Mouse (Mus musculus) granulocyte monocyte progenitor cell, adult 5-6 weeks (primary cell): ENCODE results near the gene Gp2. TPM values are rescaled to one million over a fixed set of nuclear protein-coding genes. Genes with fewer than 3 reads are reported as not detected.

ENCODE experiments used
- ATAC-seq: replicated peaks from 2 replicates; pipeline ENCODE4 v1.8.0; 2016; ENCODE audit warnings: mild to moderate bottlenecking, moderate TSS enrichment, inconsistent platforms; ENCODE audit not compliant: poor library complexity, severe bottlenecking
- total RNA-seq, 2 experiments: library from RNA; stranded (forward) in 1 of 2; stranded (reverse) in 1 of 2; fragments of 200-712, 200-1000 nt in 1 of 2; fragments of >200 nt in 1 of 2; fragmentation: Nextera tagmentation in 1 of 2; gene quantifications; 2 replicates each; pipeline ENCODE4 v1.2.3; 2014 to 2017

The Gp2 gene
- total RNA-seq (2014; fragmentation: Nextera tagmentation) (not detected in 2 replicates), total RNA-seq (2017) (not detected in 2 replicates)

DNA sequence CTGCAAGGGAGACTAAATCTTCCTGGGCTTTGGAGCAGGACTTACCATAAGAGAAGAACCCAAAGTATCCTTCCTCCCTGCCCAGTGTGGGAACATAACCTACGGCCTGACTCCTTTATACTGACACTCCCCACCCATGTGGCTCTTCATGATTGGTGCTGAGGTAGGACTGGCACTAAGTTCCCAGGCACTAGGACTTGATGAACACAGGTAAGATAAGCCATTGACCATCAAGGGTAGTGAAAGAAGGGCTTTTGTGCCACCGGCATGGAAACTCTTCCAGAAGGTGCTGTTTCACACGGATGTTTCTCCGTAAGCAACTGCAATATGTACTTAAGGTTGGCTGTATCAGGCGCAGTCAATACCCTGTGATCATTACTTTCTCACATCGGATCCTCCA is at the start of gene Gp2:
Gp2 (minus strand) TSS at position 101 of the 400 bp plus-strand sequence.
- no peak for ATAC-seq

- no peak for ATAC-seq
Measured at GRCm38 (mm10) chr7:119490041-119490780, 31.1 kb upstream of the Gp2 start.

DNA sequence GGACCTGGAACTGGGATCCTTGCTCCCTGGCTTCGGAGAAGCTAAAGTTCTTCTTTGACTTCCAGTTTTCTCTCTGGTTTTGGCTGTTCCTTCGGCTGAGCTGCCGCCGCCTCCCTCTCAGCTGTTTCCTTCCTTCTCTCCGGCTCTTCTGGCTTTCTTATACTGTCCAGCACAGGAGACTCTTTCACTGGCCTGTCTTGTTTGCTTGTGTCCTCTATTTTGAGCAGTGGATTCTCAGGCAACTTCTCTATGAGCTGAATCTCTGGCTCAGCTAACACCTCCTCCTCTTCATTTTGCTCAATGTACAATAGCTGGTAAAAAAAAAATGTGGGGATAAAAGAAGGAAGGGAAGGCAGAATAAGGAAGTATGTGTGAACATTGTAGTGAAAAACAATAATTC is 27.6 kb upstream of the Gp2 start:
- no peak for ATAC-seq

GRCm38 (mm10) chr7:119484154-119484553 is 25.1 kb upstream of the Gp2 start:
- ATAC-seq = no peak

DNA sequence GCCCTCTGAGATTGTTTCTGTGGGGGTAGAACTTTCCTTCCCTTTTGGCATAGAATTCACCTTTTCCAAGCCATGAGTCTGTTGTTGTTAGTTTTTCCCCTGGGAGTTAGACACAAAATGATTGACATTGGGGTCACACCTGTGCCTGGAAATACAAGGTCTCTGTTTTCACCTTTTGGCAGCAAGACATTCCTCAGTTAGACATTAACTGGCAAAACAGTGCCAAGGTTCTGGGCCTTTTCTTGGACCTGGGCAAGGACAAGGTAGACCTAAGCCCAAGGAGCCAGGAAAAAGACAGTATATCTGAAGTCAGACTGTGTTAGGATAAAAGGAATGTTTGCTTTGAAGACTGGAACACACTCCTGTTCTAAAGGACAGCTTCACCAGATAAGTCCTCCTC is 20.2 kb upstream of the Gp2 start, which contains the start of gene Umod:
Umod (minus strand) TSS at position 27 of the 400 bp plus-strand sequence.
- ATAC-seq = no peak

- ATAC-seq = no peak
Measured at GRCm38 (mm10) chr7:119476500-119477389, 17.7 kb upstream of the Gp2 start.

GRCm38 (mm10) chr7:119454192-119454591 is 4.9 kb downstream of the Gp2 start:
- no peak for ATAC-seq

DNA sequence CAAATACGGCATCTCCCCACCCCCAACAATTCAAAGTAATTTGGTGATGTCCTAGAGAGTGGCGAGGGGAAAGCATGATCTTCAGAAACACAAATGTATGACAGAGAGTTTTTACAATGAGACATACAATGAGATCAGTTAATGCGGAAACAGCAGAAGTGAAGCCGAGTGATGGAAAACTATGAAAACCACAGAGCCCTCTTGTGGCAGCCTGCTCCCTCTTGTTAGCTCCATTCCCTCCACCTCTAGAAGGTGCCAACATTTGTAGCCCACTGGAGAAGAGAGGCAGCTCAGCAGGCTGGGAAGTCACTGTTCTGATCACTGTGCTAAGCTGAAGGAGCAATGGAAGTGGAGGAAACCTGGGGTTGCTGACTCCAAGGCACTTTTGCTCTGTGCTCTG is 15.2 kb downstream of the Gp2 start:
- no peak for ATAC-seq

- ATAC-seq = no peak
Measured at GRCm38 (mm10) chr7:119441938-119442337, 17.1 kb downstream of the Gp2 start.

DNA sequence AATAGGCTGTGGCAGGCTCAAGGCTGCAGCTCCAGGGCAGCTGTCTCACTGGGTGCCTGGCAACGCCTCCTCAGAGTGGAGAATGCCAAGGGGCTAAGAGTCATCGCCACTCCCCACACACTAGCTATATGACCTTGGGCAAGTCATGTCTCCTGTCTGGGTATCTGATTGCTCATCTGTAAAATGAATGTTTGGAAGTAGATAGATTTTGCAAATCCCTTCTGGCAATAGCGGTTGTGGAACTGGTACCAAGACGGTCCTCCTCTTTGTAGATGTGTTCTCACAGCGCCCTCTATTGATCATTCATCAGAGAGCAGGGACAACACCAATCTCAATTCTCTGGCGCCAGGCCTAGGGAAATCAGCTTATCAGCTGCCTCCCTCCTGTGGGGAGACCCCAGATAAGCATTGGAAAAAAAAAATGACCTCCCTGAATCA is 31.9 kb downstream of the Gp2 start:
- no peak; the same call in 1 of the 2 replicates for ATAC-seq

- ATAC-seq = no peak
Measured at GRCm38 (mm10) chr7:119420730-119421129, 38.4 kb downstream of the Gp2 start.

GRCm38 (mm10) chr7:119418523-119418922 is 40.6 kb downstream of the Gp2 start:
- no peak for ATAC-seq

DNA sequence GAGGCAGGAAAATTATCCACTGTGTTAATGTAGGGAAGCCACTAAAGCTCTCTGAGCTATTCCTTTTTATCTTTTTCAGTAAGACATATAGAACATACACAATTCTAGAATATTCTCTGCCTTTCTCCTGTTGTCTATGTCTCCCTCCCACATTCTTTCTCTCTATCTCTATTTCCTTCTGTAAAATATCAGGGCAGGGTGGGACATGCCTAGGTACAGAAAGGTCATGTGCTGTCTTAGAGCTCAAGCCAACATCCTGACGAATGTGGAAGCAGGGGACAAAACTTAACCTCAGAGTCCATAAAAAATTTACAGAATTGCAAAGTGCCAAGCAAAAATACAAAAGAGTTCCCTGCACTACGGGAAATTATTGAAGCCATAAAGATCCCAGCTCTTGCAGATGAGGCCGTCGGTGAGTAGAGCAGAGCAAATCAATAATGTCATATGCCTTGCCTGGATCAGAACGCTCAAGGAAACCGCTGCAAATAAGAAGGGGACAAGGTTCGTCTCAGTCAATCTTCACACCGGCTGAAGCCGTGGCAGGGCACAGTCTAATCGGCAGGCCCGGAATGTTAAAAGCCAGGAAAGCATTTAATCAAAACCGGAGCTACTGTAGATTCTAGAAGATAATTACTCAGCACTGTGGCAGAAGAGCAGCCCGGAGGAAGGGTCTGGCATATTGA is 64.9 kb downstream of the Gp2 start:
- ATAC-seq = no peak

Other genes with a start within 250 kb of the Gp2 start
- not detected in 2 replicates for gene Umod, start 20.0 kb upstream of the Gp2 start, total RNA-seq (2014; fragmentation: Nextera tagmentation)
- gene Umod, start 20.0 kb upstream of the Gp2 start, total RNA-seq (2017) = not detected in 2 replicates
- not detected in 2 replicates for gene Acsm5, start 60.2 kb upstream of the Gp2 start, total RNA-seq (2014; fragmentation: Nextera tagmentation)
- not detected in 2 replicates for gene Acsm5, start 60.2 kb upstream of the Gp2 start, total RNA-seq (2017)
- gene Pdilt, start 64.2 kb upstream of the Gp2 start, total RNA-seq (2014; fragmentation: Nextera tagmentation) = not detected in 2 replicates
- gene Pdilt, start 64.2 kb upstream of the Gp2 start, total RNA-seq (2017) = not detected in 2 replicates
- gene Acsm2, start 95.1 kb upstream of the Gp2 start, total RNA-seq (2014; fragmentation: Nextera tagmentation) = not detected in 2 replicates
- gene Acsm2, start 95.1 kb upstream of the Gp2 start, total RNA-seq (2017) = not detected in 2 replicates
- gene Acsm1, start 147.7 kb upstream of the Gp2 start, total RNA-seq (2014; fragmentation: Nextera tagmentation) = not detected in 2 replicates
- not detected in 2 replicates for gene Acsm1, start 147.7 kb upstream of the Gp2 start, total RNA-seq (2017)
- not detected in 2 replicates for gene Acsm4, start 230.7 kb upstream of the Gp2 start, total RNA-seq (2014; fragmentation: Nextera tagmentation)
- gene Acsm4, start 230.7 kb upstream of the Gp2 start, total RNA-seq (2017) = not detected in 2 replicates